Mouse (Mus musculus): ENCODE measurements at regions not wholly inside any gene's neighbourhood (a gene's known extent, or its start where the extent isn't known, plus 50 kb on each side); places are given as distances from the start of the nearest gene placed in this dataset.

DNA sequence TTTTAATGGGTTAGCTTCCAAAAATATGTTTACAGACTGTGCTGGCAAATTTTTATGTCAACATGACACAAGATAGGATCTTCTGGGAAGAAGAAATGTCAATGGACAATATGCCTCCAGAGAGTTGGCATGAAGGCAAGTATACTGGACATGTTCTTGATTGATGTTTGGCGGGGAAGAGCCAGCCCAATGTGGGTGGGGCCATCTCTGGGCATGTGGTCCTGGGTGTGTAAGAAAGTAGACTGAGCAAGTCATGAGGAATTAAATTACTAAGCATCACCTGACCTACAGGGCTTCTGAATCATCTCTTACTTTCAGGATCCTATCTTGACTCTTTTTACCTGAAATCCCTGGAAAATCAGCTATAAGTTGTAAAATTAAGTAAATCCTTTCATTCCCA, 525.0 kb upstream of the Grm7 start:
- Histone ChIP-seq H3K9me3 (replicated peaks) (no peaks in the 10 kb centered on the region), H3K4me1 (no peaks in the 10 kb centered on the region), H3K36me3 (no peaks in the 10 kb centered on the region), H3K4me3 (no peak overlapping the region), H3K27me3 (no peaks in the 10 kb centered on the region), H3K4me2 (replicated peaks) (no peak overlapping the region), H3K27ac (no peak overlapping the region), H3K9ac (no peak overlapping the region)
- ATAC-seq (ENCODE audit: low FRiP score) = no peak
- WGBS = 85% methylated on average over 1 of the region's 1 CpGs

DNA sequence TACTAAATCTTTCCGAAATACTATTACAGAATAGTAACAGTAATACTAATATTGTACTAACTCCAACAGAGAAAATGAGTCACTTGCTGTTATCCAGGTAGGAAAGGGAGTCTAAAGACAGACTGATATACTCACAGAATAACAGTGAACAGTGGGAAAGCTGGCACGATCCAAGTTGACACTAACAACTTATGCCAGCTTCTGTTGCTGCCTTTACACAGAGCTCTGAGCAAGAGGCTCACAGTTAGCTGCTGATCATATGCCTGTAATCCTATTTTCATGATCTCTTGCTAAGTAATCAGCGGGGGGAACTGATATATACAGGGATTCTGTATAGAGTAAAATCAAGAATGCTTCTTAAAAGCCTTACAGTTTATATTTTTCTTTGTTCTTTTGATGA, 513.1 kb upstream of the Grm7 start:
- Histone ChIP-seq H3K9ac (no peak overlapping the region), H3K4me1 (no peaks in the 10 kb centered on the region), H3K27ac (no peak overlapping the region), H3K9me3 (replicated peaks) (no peaks in the 10 kb centered on the region), H3K4me3 (no peak overlapping the region), H3K27me3 (no peaks in the 10 kb centered on the region), H3K36me3 (no peaks in the 10 kb centered on the region), H3K4me2 (replicated peaks) (no peak overlapping the region)
- ATAC-seq (ENCODE audit: low FRiP score) = no peak
- WGBS = 86% methylated on average over 3 of the region's 3 CpGs

DNA sequence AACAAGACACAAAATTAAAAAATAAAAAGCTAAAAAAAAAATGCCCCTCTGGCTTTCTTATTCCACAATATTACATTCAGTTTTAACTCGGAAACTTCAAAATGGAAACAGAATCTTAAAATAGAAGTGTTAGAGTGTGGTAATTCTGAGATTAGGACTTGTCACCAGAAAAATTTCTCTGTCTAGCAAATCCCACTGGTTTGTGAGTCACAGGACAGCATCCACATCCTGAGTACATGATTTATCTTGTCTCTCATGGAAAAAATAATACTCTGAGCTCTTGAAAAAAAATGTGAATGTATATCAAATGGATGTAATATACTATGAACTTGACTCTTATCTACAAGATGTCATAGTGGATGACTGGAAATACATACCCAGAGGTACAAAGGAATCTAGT, 511.8 kb upstream of the Grm7 start:
- Histone ChIP-seq H3K27me3 (no peaks in the 10 kb centered on the region), H3K4me1 (no peaks in the 10 kb centered on the region), H3K36me3 (no peaks in the 10 kb centered on the region), H3K9me3 (replicated peaks) (no peaks in the 10 kb centered on the region), H3K4me3 (no peak overlapping the region), H3K27ac (no peak overlapping the region), H3K9ac (no peak overlapping the region), H3K4me2 (replicated peaks) (no peak overlapping the region)
- 88% methylated on average over 1 of the region's 1 CpGs for WGBS
- no peak for ATAC-seq (ENCODE audit: low FRiP score)

DNA sequence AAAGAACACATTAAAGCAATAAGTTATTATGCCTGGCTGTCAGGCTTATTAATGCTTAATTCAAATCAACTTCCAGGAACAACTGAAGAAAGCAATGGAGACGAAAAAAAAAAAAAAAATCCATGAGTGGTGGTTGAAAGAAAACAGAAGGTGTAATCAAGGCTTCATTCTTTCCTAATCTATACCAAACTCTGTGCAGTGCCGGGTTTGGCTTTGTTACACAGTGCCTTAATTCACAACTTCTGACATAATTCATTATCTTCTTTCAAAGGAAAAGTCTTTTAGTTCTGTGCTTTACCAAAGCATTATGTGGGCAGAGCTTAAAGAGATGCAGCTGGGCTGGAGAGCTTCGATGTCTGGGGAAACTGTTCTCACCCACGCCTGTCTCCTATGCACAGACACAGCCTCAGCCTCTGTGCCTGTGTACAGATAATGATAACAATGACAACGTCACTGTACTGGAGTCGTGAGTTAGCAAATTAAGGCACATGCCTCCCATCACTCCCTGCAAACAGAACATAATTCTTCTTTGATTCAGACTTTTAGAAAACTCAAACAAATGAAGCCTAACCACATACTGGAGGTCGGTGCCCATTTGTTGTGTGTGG, 508.2 kb upstream of the Grm7 start:
- no peaks in the 10 kb centered on the region for H3K27me3 ChIP-seq
- ATAC-seq (ENCODE audit: low FRiP score) = no peak
- H3K9me3 ChIP-seq (replicated peaks) = no peaks in the 10 kb centered on the region
- no peak overlapping the region for H3K27ac ChIP-seq
- H3K4me3 ChIP-seq = no peak overlapping the region
- H3K4me1 ChIP-seq = no peaks in the 10 kb centered on the region
- no peak overlapping the region for H3K4me2 ChIP-seq (replicated peaks)
- H3K9ac ChIP-seq = no peak overlapping the region
- H3K36me3 ChIP-seq = no peaks in the 10 kb centered on the region
- 43% methylated on average over 7 of the region's 7 CpGs for WGBS

DNA sequence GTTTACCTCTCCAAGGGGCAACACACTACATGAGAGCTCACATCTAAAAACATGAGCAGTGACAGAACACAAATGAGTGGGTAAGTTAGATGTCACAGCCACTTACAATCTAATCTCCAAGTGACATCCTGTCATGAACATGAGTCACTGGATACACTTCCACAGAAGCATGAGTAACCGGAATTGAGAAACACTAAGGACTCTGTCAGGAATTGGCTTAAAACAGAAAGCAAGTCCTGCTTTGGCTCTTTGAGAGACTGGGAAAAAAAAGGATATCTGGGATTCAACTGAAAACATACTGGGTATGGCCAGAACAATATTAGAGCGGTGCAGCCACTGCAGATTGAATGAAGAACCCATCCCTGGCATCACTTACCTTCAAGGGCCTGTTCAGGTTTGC, 506.0 kb upstream of the Grm7 start:
- H3K36me3 ChIP-seq = no peaks in the 10 kb centered on the region
- no peak overlapping the region for H3K9ac ChIP-seq
- no peaks in the 10 kb centered on the region for H3K4me1 ChIP-seq
- ATAC-seq (ENCODE audit: low FRiP score) = no peak
- no peak overlapping the region for H3K4me3 ChIP-seq
- H3K9me3 ChIP-seq (replicated peaks) = no peaks in the 10 kb centered on the region
- 91% methylated on average over 2 of the region's 2 CpGs for WGBS
- no peak overlapping the region for H3K27ac ChIP-seq
- no peak overlapping the region for H3K4me2 ChIP-seq (replicated peaks)
- H3K27me3 ChIP-seq = no peaks in the 10 kb centered on the region

DNA sequence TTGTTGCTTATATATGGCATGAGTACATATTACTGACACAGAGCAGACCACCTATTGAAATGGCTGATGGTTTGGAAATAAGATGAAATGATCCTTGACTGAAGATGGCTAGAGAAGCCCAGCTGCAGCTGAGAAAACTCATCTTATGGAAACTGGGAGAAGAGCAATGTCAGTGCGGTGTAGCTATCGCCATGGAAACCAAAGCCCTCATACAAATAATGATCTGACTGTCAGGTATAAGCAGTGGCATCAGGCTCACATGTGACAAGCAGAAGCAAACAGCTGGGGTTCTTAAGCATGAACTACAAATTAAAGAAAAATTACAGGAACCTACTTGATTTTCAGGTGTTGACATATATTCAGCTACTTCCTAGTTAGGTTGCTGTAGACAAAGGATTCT, 476.8 kb upstream of the Grm7 start:
- Histone ChIP-seq H3K9ac (no peak overlapping the region), H3K27me3 (no peaks in the 10 kb centered on the region), H3K4me2 (replicated peaks) (no peak overlapping the region), H3K36me3 (no peaks in the 10 kb centered on the region), H3K9me3 (replicated peaks) (no peaks in the 10 kb centered on the region), H3K27ac (no peak overlapping the region), H3K4me3 (no peak overlapping the region), H3K4me1 (no peaks in the 10 kb centered on the region)
- peak; percentile 67; the same call in 1 of the 2 replicates for ATAC-seq (ENCODE audit: low FRiP score)
- 80% methylated on average over 2 of the region's 2 CpGs for WGBS

DNA sequence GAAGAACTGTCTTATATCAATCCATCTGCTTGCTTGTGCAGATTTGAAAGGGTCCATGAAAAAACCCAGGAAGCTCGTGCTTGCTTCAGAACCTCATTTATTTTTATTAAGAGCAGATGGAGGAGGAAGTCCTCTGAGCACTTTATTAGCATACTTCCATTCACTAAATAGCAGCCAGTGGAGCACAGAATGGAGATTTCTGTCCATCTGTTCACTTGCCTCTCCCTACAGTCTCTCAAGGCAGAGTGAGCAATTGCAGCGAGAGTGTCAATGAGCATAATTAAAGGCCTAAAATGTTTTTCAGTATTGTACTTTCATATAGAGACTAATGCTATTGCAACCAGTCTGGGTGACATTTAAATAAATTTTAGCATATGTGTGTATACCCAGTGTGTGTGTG, 439.4 kb upstream of the Grm7 start:
- H3K27ac ChIP-seq = no peak overlapping the region
- WGBS = 46% methylated on average over 2 of the region's 2 CpGs
- H3K4me3 ChIP-seq = no peak overlapping the region
- no peak overlapping the region for H3K9ac ChIP-seq
- peak; percentile 74 for ATAC-seq (ENCODE audit: low FRiP score)
- no peaks in the 10 kb centered on the region for H3K27me3 ChIP-seq
- H3K4me2 ChIP-seq (replicated peaks) = no peak overlapping the region
- H3K4me1 ChIP-seq = no peaks in the 10 kb centered on the region
- H3K36me3 ChIP-seq = no peaks in the 10 kb centered on the region
- H3K9me3 ChIP-seq (replicated peaks) = no peaks in the 10 kb centered on the region

DNA sequence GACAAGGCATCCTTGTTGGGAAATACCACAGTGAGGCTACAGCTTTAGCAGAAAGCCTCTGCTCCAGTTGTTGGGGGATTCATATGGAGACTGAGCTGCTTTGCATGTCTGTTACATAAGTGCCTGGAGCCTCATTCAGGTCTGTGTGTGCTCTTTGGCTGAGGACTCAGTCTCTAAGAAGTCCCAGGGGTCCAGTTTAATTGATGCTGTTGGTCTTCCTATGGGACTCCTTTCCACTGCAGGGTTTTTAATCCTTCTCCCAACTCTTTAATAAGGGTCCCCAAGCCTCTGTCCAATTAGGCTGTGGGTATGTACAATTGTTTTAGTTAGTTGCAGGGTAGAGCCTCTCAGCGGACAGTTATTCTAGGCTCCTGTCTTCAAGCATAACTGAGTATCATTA, 436.6 kb upstream of the Grm7 start:
- Histone ChIP-seq H3K36me3 (no peaks in the 10 kb centered on the region), H3K4me3 (no peak overlapping the region), H3K4me2 (replicated peaks) (no peak overlapping the region), H3K9ac (no peak overlapping the region), H3K27me3 (no peaks in the 10 kb centered on the region), H3K9me3 (replicated peaks) (no peaks in the 10 kb centered on the region), H3K27ac (no peak overlapping the region), H3K4me1 (no peaks in the 10 kb centered on the region)
- ATAC-seq (ENCODE audit: low FRiP score) = no peak
- WGBS = 91% methylated on average over 1 of the region's 1 CpGs

DNA sequence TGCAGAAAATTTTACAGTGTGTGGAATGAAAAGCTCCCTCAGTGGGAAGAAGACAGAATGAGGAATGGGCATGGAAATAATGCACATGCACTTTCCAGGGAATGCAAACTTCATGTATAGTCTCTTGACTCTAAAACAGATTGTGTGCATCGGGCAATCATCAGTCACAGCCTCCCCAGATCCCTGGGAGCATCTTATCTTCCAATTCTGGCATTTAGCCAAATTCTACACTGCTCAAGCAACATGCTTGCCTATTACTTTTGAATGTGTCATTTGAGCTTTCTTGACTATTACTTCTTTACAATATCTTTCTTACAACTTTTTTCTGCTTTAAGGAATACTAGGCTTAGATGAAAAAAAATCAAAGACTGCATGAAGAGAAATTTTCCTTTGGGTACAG, 397.9 kb upstream of the Grm7 start:
- WGBS = 61% methylated on average over 1 of the region's 1 CpGs
- no peak overlapping the region for H3K9ac ChIP-seq

DNA sequence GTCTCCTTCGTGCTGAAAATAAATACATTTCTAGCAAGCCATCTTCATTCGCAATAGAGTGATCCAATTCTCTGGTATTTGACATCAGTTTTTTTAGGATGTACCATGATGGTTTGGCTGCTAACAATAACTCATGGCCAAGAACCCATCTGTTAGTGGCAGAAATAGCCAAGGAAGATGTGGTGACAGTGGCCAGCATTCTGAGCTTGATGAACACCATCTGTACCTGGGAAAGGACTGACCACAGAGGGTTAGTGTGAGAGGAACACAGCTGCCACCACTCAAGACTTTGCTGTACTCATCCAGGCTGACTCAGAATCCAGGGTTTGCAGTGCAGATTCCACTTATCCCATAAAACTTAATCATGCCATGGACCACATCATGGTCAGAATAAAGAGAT, 348.8 kb upstream of the Grm7 start:
- Histone ChIP-seq H3K9me3 (replicated peaks) (no peaks in the 10 kb centered on the region), H3K4me3 (no peak overlapping the region), H3K27me3 (no peaks in the 10 kb centered on the region), H3K9ac (no peak overlapping the region), H3K4me1 (no peaks in the 10 kb centered on the region), H3K36me3 (no peaks in the 10 kb centered on the region), H3K4me2 (replicated peaks) (no peak overlapping the region), H3K27ac (no peak overlapping the region)
- no peak for ATAC-seq (ENCODE audit: low FRiP score)
- WGBS = 85% methylated on average over 2 of the region's 2 CpGs

More for the DNA sequence above, 397.9 kb upstream of the Grm7 start:
- no peak for ATAC-seq (ENCODE audit: low FRiP score)
- Histone ChIP-seq H3K9me3 (replicated peaks) (no peaks in the 10 kb centered on the region), H3K4me2 (replicated peaks) (no peak overlapping the region), H3K36me3 (no peaks in the 10 kb centered on the region), H3K4me3 (no peak overlapping the region), H3K27ac (no peak overlapping the region), H3K4me1 (no peaks in the 10 kb centered on the region), H3K27me3 (no peaks in the 10 kb centered on the region)
